Mouse (Mus musculus) small intestine, adult 2 months (tissue): ENCODE data around the gene F2rl2.

ENCODE experiments used
- CTCF ChIP-seq: fragments of 200-500 bp; IDR thresholded peaks from 2 replicates; pipeline ENCODE4 v1.5.1; 2012; ENCODE audit warnings: low read depth, mild to moderate bottlenecking, control low read depth, inconsistent platforms, low read length, moderate library complexity, mixed read lengths; ENCODE audit not compliant: insufficient replicate concordance, insufficient read length; ENCODE audit errors: extremely low read depth
- POLR2A ChIP-seq: fragments of 200-500 bp; IDR thresholded peaks from 2 replicates; pipeline ENCODE4 v1.6.1; 2012; ENCODE audit warnings: low read depth, mild to moderate bottlenecking, control low read depth, inconsistent platforms, low read length, moderate library complexity

GRCm38 (mm10) chr13:95671108-95671897 is 25.4 kb upstream of the F2rl2 start:
- TF ChIP-seq CTCF (no peak), POLR2A (no peak)
